Mouse (Mus musculus) hindbrain, embryonic 14.5 days (tissue): ENCODE results near the gene Ifna5. TPM values are rescaled to one million over a fixed set of nuclear protein-coding genes. Genes with fewer than 3 reads are reported as not detected.
"Not testable (repeated sequence)": the region's sequence is repeated elsewhere in the genome, so short reads cannot be mapped to it uniquely, and the experiment has no call there.

Experiments used
- ATAC-seq: fragments of 200-750 bp; cut with Nextera tagmentation; 2 replicates; pipeline ENCODE4 v1.8.0; 2017; ENCODE audit warnings: moderate number of reproducible peaks, mild to moderate bottlenecking, moderate TSS enrichment, moderate library complexity; ENCODE audit not compliant: low FRiP score
- DNase-seq: peaks from one replicate; pipeline ENCODE4 v3.0.0-alpha.2; 2015; ENCODE audit warnings: low spot score
- H3K27ac ChIP-seq: fragments of 300-500 bp; sonication (generic); 2 replicates; pipeline ENCODE4 v1.5.1; 2014; ENCODE audit warnings: mild to moderate bottlenecking, moderate library complexity
- H3K27me3 ChIP-seq: fragments of 300-500 bp; sonication (generic); 2 replicates; pipeline ENCODE4 v1.6.1; 2014; ENCODE audit warnings: mild to moderate bottlenecking, low read length, mixed read lengths; ENCODE audit not compliant: control insufficient read depth, insufficient read depth
- H3K36me3 ChIP-seq: fragments of 300-500 bp; sonication (generic); replicated peaks from 2 replicates; pipeline ENCODE4 v1.6.1; 2014; ENCODE audit not compliant: control insufficient read depth, insufficient read depth
- H3K4me1 ChIP-seq: fragments of 300-500 bp; sonication (generic); replicated peaks from 2 replicates; pipeline ENCODE4 v1.6.1; 2014; ENCODE audit warnings: antibody characterized with exemption, low read length, mixed read lengths; ENCODE audit not compliant: control insufficient read depth, insufficient read depth
- H3K4me2 ChIP-seq: fragments of 300-500 bp; sonication (generic); replicated peaks from 2 replicates; pipeline ENCODE4 v1.6.1; 2014; ENCODE audit warnings: mild to moderate bottlenecking, moderate library complexity
- H3K4me3 ChIP-seq: fragments of 300-500 bp; sonication (generic); replicated peaks from 2 replicates; pipeline ENCODE4 v1.5.1; 2014; ENCODE audit warnings: mild to moderate bottlenecking, low read length
- H3K9ac ChIP-seq: fragments of 300-500 bp; sonication (generic); 2 replicates; pipeline ENCODE4 v1.6.1; 2014
- H3K9me3 ChIP-seq: fragments of 300-500 bp; sonication (generic); 2 replicates; pipeline ENCODE4 v1.6.1; 2016; ENCODE audit warnings: low read length; ENCODE audit not compliant: control insufficient read depth
- WGBS: fragments of 180-500 bp; shearing (Covaris S2); extraction: QIAGEN DNeasy Blood & Tissue Kit; methylation state at CpG from one replicate; pipeline ENCODE4 v1.1.7; 2014; 5-methylcytosine and 5-hydroxymethylcytosine counted together
- polyA plus RNA-seq: library from polyadenylated mRNA; unstranded; fragments of >200 nt; fragmentation: Nextera tagmentation; extraction: Ambion mirVana; gene quantifications from 2 replicates; pipeline ENCODE4 v1.2.1, GENCODE M21; 2014

Gene Ifna5
- polyA plus RNA-seq, 1 experiment from 2014 or later = not detected

DNA sequence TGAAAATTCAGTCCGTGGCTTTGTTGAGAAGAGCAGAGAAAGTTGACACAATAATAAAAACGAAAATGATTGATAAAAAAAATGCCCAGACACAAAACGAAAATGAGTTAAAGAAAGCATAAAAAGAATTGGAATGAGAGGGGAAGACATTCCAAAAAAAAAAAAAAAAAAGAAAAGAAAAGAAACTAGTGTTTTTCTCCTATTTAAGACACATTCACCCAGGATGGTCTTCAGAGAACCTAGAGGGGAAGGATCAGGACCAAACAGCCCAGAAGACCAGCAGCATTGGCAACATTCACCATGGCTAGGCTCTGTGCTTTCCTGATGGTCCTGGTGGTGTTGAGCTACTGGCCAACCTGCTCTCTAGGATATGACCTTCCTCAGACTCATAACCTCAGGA lies 19.4 kb upstream of the Ifna5 start, which contains the start of gene Ifna7:
Gene Ifna7 (plus strand): TSS at position 301 of the 400 bp plus-strand sequence.
- 71% methylated on average over 3 of the region's 3 CpGs for WGBS

DNA sequence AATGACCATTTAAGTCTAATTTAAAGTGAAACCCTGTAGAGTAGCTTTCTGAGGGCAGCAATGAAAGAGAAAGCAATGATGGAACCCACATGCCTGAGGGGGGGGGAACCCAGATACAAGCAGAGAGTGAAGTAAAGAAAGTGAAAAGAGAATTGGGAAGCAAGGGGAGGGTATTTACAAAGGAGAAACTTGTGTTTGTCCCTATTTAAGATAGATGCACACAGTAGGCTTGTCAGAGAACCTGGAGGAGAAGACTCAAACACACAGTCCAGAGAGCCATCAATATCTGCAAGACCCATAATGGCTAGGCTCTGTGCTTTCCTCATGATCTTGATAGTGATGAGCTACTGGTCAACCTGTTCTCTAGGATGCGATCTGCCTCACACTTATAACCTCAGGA lies 15.7 kb upstream of the Ifna5 start, which contains the start of gene Ifna11:
Gene Ifna11 (plus strand): TSS at position 301 of the 400 bp plus-strand sequence.
- ATAC-seq (no peak), DNase-seq (no peak)
- no peak within 1 kb of the TSS for H3K27ac ChIP-seq
- H3K36me3 ChIP-seq = no peaks in the 10 kb centered on the region
- no peak within 1 kb of the TSS for H3K9ac ChIP-seq
- 88% methylated on average over 1 of the region's 1 CpGs for WGBS
- no peaks in the 10 kb centered on the region for H3K27me3 ChIP-seq
- no peaks in the 10 kb centered on the region for H3K4me1 ChIP-seq
- no peak within 1 kb of the TSS for H3K4me3 ChIP-seq
- no peak within 1 kb of the TSS for H3K4me2 ChIP-seq
- no peaks in the 10 kb centered on the region for H3K9me3 ChIP-seq

More for the DNA sequence above, 19.4 kb upstream of the Ifna5 start, which contains the start of gene Ifna7:
- no peaks in the 10 kb centered on the region for H3K27me3 ChIP-seq
- H3K4me2 ChIP-seq = no peak within 1 kb of the TSS
- no peaks in the 10 kb centered on the region for H3K9me3 ChIP-seq
- H3K4me3 ChIP-seq = no peak within 1 kb of the TSS
- H3K27ac ChIP-seq = no peak within 1 kb of the TSS
- no peaks in the 10 kb centered on the region for H3K36me3 ChIP-seq
- H3K9ac ChIP-seq = no peak within 1 kb of the TSS
- no peaks in the 10 kb centered on the region for H3K4me1 ChIP-seq
- no peak for DNase-seq
- no peak for ATAC-seq

DNA sequence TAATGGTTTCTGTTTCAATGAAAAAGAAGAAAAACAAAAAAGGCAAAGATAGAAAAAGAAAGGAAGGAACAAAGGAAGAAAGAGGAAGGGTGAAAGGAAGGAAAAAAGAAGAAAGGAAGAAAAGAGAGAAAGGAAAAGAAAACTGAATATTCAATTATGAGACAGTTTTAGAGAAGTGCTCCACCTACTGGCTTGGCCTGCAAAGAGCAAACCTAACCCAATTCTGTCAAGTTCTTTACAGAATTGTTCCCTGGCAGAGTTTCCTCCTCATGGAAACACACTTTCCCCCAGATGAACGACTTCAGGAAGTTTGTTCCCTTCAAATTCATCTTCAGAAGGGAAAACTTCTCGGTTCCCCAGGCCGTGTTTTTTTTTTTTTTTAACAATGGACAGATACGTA lies 12.3 kb upstream of the Ifna5 start:
- Histone ChIP-seq H3K27me3 (no peaks in the 10 kb centered on the region), H3K9ac (no peak overlapping the region), H3K9me3 (no peaks in the 10 kb centered on the region), H3K4me1 (no peaks in the 10 kb centered on the region), H3K36me3 (no peaks in the 10 kb centered on the region), H3K4me3 (no peak overlapping the region), H3K4me2 (no peak overlapping the region), H3K27ac (no peak overlapping the region)
- no peak for ATAC-seq
- DNase-seq = peak; percentile 32
- 24% methylated on average over 4 of the region's 4 CpGs for WGBS

- not testable (repeated sequence) for DNase-seq, H3K9me3 ChIP-seq, H3K27ac ChIP-seq, H3K9ac ChIP-seq, H3K4me2 ChIP-seq, H3K27me3 ChIP-seq, H3K4me1 ChIP-seq, ATAC-seq, H3K36me3 ChIP-seq, H3K4me3 ChIP-seq
Observed at GRCm38 (mm10) chr4:88827116-88827515, 8.2 kb upstream of the Ifna5 start, which contains the start of gene Ifna6. Gene Ifna6 (plus strand): TSS chr4:88827416.

DNA sequence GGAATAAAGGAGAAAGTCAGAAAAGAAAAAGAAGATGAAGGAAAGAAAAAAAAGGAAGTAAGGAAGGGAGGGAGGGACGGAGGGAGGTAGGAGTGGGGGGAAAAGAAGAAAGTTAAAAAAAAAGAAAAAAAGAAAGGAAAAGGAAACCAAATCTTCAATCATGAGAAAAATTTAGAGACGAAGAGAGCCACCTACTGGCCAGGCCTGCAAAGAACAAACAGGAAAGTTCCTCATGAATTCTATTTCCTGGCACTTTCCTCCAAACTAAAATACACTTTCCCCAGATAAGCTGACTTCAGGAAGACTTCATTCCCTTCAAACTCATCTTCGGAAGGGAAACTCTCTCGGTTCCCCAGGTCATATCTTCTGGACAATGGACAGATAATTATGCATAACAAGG lies 4.8 kb upstream of the Ifna5 start:
- Histone ChIP-seq H3K4me1 (no peaks in the 10 kb centered on the region), H3K4me3 (no peak overlapping the region), H3K36me3 (no peaks in the 10 kb centered on the region), H3K9me3 (no peaks in the 10 kb centered on the region), H3K27me3 (no peaks in the 10 kb centered on the region), H3K4me2 (no peak overlapping the region), H3K9ac (no peak overlapping the region), H3K27ac (no peak overlapping the region)
- ATAC-seq (no peak), DNase-seq (peak; percentile 59)
- WGBS = 34% methylated on average over 4 of the region's 4 CpGs

GRCm38 (mm10) chr4:88838828-88839227 lies 3.5 kb downstream of the Ifna5 start:
- WGBS = 47% methylated on average over 3 of the region's 3 CpGs
- Histone ChIP-seq H3K9ac (no peak overlapping the region), H3K27ac (no peak overlapping the region), H3K9me3 (no peaks in the 10 kb centered on the region), H3K36me3 (no peaks in the 10 kb centered on the region), H3K4me3 (no peak overlapping the region), H3K4me2 (no peak overlapping the region), H3K4me1 (no peaks in the 10 kb centered on the region), H3K27me3 (no peaks in the 10 kb centered on the region)
- ATAC-seq = no peak
- no peak for DNase-seq

DNA sequence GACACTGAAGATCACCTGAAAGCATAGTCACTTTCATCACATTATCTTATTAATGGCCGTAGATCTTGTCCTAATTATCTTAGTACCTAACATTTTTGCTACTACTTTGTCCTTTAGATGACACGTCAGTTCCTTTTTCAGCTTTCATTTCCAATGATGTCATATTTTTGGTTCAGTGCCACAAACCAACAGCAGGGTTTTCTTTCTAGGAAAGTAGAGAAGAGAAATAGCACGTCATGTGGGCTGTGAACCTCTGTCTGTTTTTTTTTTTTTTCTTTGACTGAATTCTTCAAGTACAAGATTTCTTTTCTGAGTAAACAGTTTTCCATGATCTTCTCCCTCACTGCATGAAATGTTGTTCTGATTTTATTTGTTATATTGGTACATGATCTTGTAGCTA lies 4.7 kb downstream of the Ifna5 start:
- no peak for ATAC-seq
- no peaks in the 10 kb centered on the region for H3K9me3 ChIP-seq
- no peak for DNase-seq
- H3K9ac ChIP-seq = no peak overlapping the region
- H3K27me3 ChIP-seq = no peaks in the 10 kb centered on the region
- no peak overlapping the region for H3K4me2 ChIP-seq
- no peaks in the 10 kb centered on the region for H3K4me1 ChIP-seq
- no peaks in the 10 kb centered on the region for H3K36me3 ChIP-seq
- H3K4me3 ChIP-seq = no peak overlapping the region
- H3K27ac ChIP-seq = no peak overlapping the region
- WGBS = 85% methylated on average over 3 of the region's 3 CpGs

GRCm38 (mm10) chr4:88841438-88841911 lies 6.2 kb downstream of the Ifna5 start, which contains the start of gene Ifna4:
Gene Ifna4 (plus strand): TSS chr4:88841861.
- Histone ChIP-seq H3K9me3 (no peaks in the 10 kb centered on the region), H3K27me3 (no peaks in the 10 kb centered on the region), H3K36me3 (no peaks in the 10 kb centered on the region), H3K9ac (no peak within 1 kb of the TSS), H3K27ac (no peak within 1 kb of the TSS), H3K4me2 (no peak within 1 kb of the TSS), H3K4me1 (no peaks in the 10 kb centered on the region), H3K4me3 (no peak within 1 kb of the TSS)
- no peak for DNase-seq
- no peak for ATAC-seq
- 39% methylated on average over 2 of the region's 2 CpGs for WGBS

DNA sequence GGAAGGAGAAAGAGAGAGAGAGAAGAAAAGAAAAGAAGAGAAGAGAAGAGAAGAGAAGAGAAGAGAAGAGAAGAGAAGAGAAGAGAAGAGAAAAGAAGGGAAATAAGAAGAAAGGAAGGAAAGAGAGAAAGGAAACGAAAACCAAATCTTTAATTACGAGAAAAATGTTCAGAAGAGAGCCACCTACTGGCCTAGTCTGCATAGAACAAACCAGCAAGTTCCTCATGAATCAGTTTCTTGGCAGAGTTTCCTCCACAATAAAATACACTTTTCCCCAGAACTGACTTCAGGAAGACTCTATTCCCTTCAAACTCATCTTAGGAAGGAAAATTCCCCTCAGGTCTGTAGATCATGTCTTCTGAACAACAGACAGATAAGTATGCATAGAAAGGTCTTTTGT lies 10.0 kb downstream of the Ifna5 start:
- H3K36me3 ChIP-seq = no peaks in the 10 kb centered on the region
- no peak overlapping the region for H3K9ac ChIP-seq
- no peak for ATAC-seq
- H3K4me1 ChIP-seq = no peaks in the 10 kb centered on the region
- no peak overlapping the region for H3K27ac ChIP-seq
- H3K27me3 ChIP-seq = no peaks in the 10 kb centered on the region
- 55% methylated on average over 2 of the region's 2 CpGs for WGBS
- H3K9me3 ChIP-seq = no peaks in the 10 kb centered on the region
- no peak for DNase-seq
- no peak overlapping the region for H3K4me3 ChIP-seq
- no peak overlapping the region for H3K4me2 ChIP-seq

GRCm38 (mm10) chr4:88849698-88850097 lies 14.4 kb downstream of the Ifna5 start, which contains the start of gene Ifna1:
Gene Ifna1 (plus strand): TSS chr4:88850087.
- 70% methylated on average over 1 of the region's 1 CpGs for WGBS
- no peaks in the 10 kb centered on the region for H3K4me1 ChIP-seq
- ATAC-seq = no peak

More at GRCm38 (mm10) chr4:88849698-88850097, 14.4 kb downstream of the Ifna5 start, which contains the start of gene Ifna1:
- Histone ChIP-seq H3K4me3 (no peak within 1 kb of the TSS), H3K4me2 (no peak within 1 kb of the TSS), H3K36me3 (no peaks in the 10 kb centered on the region), H3K27ac (no peak within 1 kb of the TSS), H3K9ac (no peak within 1 kb of the TSS), H3K9me3 (no peaks in the 10 kb centered on the region), H3K27me3 (no peaks in the 10 kb centered on the region)
- no peak for DNase-seq
